Comparison of ENCODE assay signal across 8 mouse cellular contexts in the genomic region with DNA sequence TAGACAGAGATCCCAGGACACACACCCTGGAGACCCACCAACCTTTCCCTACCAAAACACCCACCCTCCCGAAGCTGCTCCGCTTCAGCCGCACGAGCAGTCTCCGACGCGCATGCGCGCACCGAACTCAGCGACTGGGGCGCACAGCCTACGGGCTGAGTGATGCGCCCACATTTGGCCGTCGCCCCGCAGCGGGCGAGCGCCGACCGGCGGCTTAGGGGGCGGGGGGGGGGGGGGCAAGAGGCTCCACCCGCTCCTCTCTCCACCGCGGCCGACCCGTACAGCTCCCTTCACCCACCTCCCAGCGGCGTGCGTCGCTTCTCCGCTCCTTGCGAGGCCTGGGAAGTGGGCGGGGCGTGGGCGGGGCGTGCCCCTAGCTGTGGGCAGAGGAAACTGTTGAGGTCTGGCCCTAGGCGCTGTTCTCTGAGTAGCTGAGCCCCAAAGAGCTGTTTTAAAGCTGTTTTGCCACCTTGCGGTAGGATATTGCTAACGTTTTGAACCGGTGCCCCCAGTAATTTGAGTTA. TPM values are rescaled to one million over a fixed set of nuclear protein-coding genes. Genes with fewer than 3 reads are reported as not detected.
A peak's percentile ranks its signal among the peaks of the same experiment; 100 is the strongest.
DNase-seq lines count a peak whose midpoint lies in the region; ATAC-seq and TF ChIP-seq lines count a peak whose summit lies in the region.

A gene (minus strand): TSS at position 356 of the 524 bp plus-strand sequence.

- under 1% methylated on average over 41 of the region's 43 CpGs for WGBS in hindbrain, postnatal 0 days

- no peaks in the 10 kb centered on the region for H3K4me1 ChIP-seq in hindbrain, postnatal 0 days (ENCODE audit: insufficient read depth, low read length)

- ATAC-seq in hindbrain, postnatal 0 days: peak; percentile 99
- ATAC-seq in megakaryocyte, adult 5-6 weeks (ENCODE audit: poor library complexity, severe bottlenecking): peak; percentile 96

- peak within 1 kb of the TSS; percentile 63 for H3K4me3 ChIP-seq in hindbrain, postnatal 0 days (ENCODE audit: low read length)
- H3K4me3 ChIP-seq in left cerebral cortex, adult 2 months: peak within 1 kb of the TSS; percentile 56

- TF ChIP-seq CTCF in hindbrain, postnatal 0 days (IDR thresholded peaks at IDR 0.05; ENCODE audit: low read depth): peak; percentile 74
- peak; percentile 71 for TF ChIP-seq CTCF in left cerebral cortex, adult 2 months (IDR thresholded peaks at IDR 0.05)

- intact Hi-C loops in left cerebral cortex, adult 2 months (cut with DNase I): loop anchor here (2.0 to 5.0 kb wide), 3 partner anchors 27 to 174 kb away; a partner anchor contains a TSS

- H3K27me3 ChIP-seq in hindbrain, postnatal 0 days (ENCODE audit: insufficient read depth, low read length): no peaks in the 10 kb centered on the region

- no peaks in the 10 kb centered on the region for H3K36me3 ChIP-seq in hindbrain, postnatal 0 days (ENCODE audit: insufficient read depth, low read length)

- H3K4me2 ChIP-seq in hindbrain, postnatal 0 days (ENCODE audit: low read depth, low read length): peak within 1 kb of the TSS; percentile 65

- no peaks in the 10 kb centered on the region for H3K9me3 ChIP-seq in hindbrain, postnatal 0 days (ENCODE audit: low read length)

- H3K9ac ChIP-seq in hindbrain, postnatal 0 days (replicated peaks; ENCODE audit: low read length): peak within 1 kb of the TSS; percentile 68

- peak; percentile 84 for DNase-seq in T-cell, adult 2 months (ENCODE audit: low spot score)
- peak; percentile 80 to 88 for DNase-seq in cerebellum, postnatal 36 days
- DNase-seq in gastrocnemius, adult 18-20 months (ENCODE audit: low spot score): peak; percentile 79
- peak; percentile 96 for DNase-seq in hindbrain, postnatal 0 days (ENCODE audit: low spot score)
- peak; percentile 76 to 82 for DNase-seq in left cerebral cortex, adult 2 months (ENCODE audit: extremely low spot score in 1 of 2, low spot score in 2 of 2)
- peak; percentile 73 to 76 for DNase-seq in right cerebral cortex, adult 2 months (ENCODE audit: low spot score in 2 of 2)
- peak; percentile 84 for DNase-seq in urinary bladder, postnatal 14 days (ENCODE audit: low spot score)

- H3K27ac ChIP-seq in hindbrain, postnatal 0 days: peak within 1 kb of the TSS; percentile 83
- H3K27ac ChIP-seq in left cerebral cortex, adult 2 months: peak within 1 kb of the TSS; percentile 73

RNA-seq across cellular contexts. Expression of the gene that starts here (rescaled TPM):
- 1 to 10 TPM; 2.1 to 3.2 TPM for total RNA-seq in gastrocnemius, adult 18-20 months (2021)
- total RNA-seq in hindbrain, postnatal 0 days (2014; rRNA removed): 1.5 and 3.2 TPM in 2 replicates
- 6.9 and 7.1 TPM in 2 replicates for polyA plus RNA-seq in hindbrain, postnatal 0 days (2015; fragmentation: Nextera tagmentation; extraction: Ambion mirVana)
- 1 to 10 TPM; 1.3 to 1.9 TPM for total RNA-seq in left cerebral cortex, adult 2 months (2021)
- total RNA-seq in megakaryocyte, adult 5-6 weeks (2015): 1.2 and 2.3 TPM in 2 replicates
- 2.1 and 2.2 TPM in 2 replicates for total RNA-seq in megakaryocyte, adult 5-6 weeks (2017)

Comparison
In these comparisons a context has a peak if more than half of its experiments do, and no peak if none do; other contexts are left out.
1. Peak in every context shown above with its lines: DNase-seq, ATAC-seq, H3K4me3 ChIP-seq and H3K27ac ChIP-seq.